Mouse (Mus musculus) CH12.LX (cell line): ENCODE data around the gene Stt3b. TPM values are rescaled to one million over a fixed set of nuclear protein-coding genes. Genes with fewer than 3 reads are reported as not detected.

Source experiments
- DNase-seq: peaks from one replicate; pipeline ENCODE4 v3.0.0-alpha.2; 2013; ENCODE audit errors: extremely low read depth
- H3K27ac ChIP-seq: 2 replicates; pipeline ENCODE4 v1.5.1; 2012; ENCODE audit warnings: low read depth, mild to moderate bottlenecking, control low read depth, moderate library complexity; ENCODE audit not compliant: insufficient read depth
- H3K27me3 ChIP-seq: replicated peaks from 2 replicates; pipeline ENCODE3; 2012; ENCODE audit warnings: inconsistent platforms
- H3K36me3 ChIP-seq, 2 experiments: replicated peaks in 1 of 2; 2 replicates each; pipeline versions ENCODE3 to v1.6.1; 2012; ENCODE audit warnings: inconsistent platforms in 1 of 2, low read length in 1 of 2, mild to moderate bottlenecking in 1 of 2, mixed read lengths in 1 of 2, moderate library complexity in 1 of 2; ENCODE audit not compliant: control insufficient read depth in 1 of 2, insufficient read depth in 1 of 2
- H3K4me1 ChIP-seq, 2 experiments: 2 replicates each; pipeline ENCODE4 v1.6.1; 2012; ENCODE audit warnings: inconsistent platforms in 1 of 2, moderate library complexity in 1 of 2; ENCODE audit not compliant: insufficient read depth in 2 of 2, control insufficient read depth in 1 of 2
- H3K4me2 ChIP-seq: 2 replicates; pipeline ENCODE4 v1.6.1; 2012; ENCODE audit warnings: low read depth, mild to moderate bottlenecking, control low read depth; ENCODE audit not compliant: poor library complexity, insufficient read depth, severe bottlenecking
- H3K4me3 ChIP-seq, 3 experiments: fragments of 150-350 bp in 1 of 3; sonication (generic) in 1 of 3; replicated peaks in 1 of 3; 2 replicates each; pipeline versions ENCODE3 to v1.5.1; 2011 to 2012; ENCODE audit warnings: low read depth in 2 of 3, low read length in 2 of 3, mild to moderate bottlenecking in 2 of 3, moderate library complexity in 2 of 3, control low read depth in 1 of 3, improper control_type of control experiment in 1 of 3, inconsistent platforms in 1 of 3, mixed read lengths in 1 of 3; ENCODE audit not compliant: poor library complexity in 1 of 3
- H3K79me2 ChIP-seq: replicated peaks from 2 replicates; pipeline ENCODE4 v1.6.1; 2012; ENCODE audit warnings: mild to moderate bottlenecking, moderate library complexity; ENCODE audit not compliant: control insufficient read depth, poor library complexity, insufficient read depth, severe bottlenecking; ENCODE audit errors: extremely low read depth
- H3K9ac ChIP-seq: 2 replicates; pipeline ENCODE4 v1.6.1; 2012; ENCODE audit warnings: low read depth, mild to moderate bottlenecking, control low read depth, moderate library complexity; ENCODE audit not compliant: insufficient read depth
- H3K9me3 ChIP-seq: replicated peaks from 2 replicates; pipeline ENCODE3; 2012; ENCODE audit warnings: low read length, inconsistent platforms, mixed read lengths
- CHD2 ChIP-seq: IDR thresholded peaks from 2 replicates; pipeline ENCODE4 v1.6.1; 2011; ENCODE audit warnings: low read length, improper control_type of control experiment
- ELF1 ChIP-seq: IDR thresholded peaks from 2 replicates; pipeline ENCODE4 v1.6.1; 2014; ENCODE audit warnings: low read depth, mild to moderate bottlenecking, inconsistent platforms, low read length, improper control_type of control experiment
- EP300 ChIP-seq: IDR thresholded peaks from 2 replicates; pipeline ENCODE4 v1.6.1; 2011; ENCODE audit warnings: low read length, improper control_type of control experiment
- ETS1 ChIP-seq: conservative IDR thresholded peaks from 2 replicates; pipeline ENCODE4 v1.6.1; 2012; ENCODE audit warnings: low read depth, mild to moderate bottlenecking, inconsistent platforms, low read length, improper control_type of control experiment, moderate library complexity
- GABPA ChIP-seq: IDR thresholded peaks from 2 replicates; pipeline ENCODE4 v1.6.1; 2012; ENCODE audit warnings: low read depth, low read length, improper control_type of control experiment, inconsistent platforms; ENCODE audit not compliant: insufficient replicate concordance
- HCFC1 ChIP-seq: IDR thresholded peaks from 2 replicates; pipeline ENCODE4 v1.6.1; 2012; ENCODE audit warnings: low read depth, mild to moderate bottlenecking, inconsistent platforms, low read length, improper control_type of control experiment
- IRF4 ChIP-seq: IDR thresholded peaks from 2 replicates; pipeline ENCODE4 v1.6.1; 2014; ENCODE audit warnings: low read depth, mild to moderate bottlenecking, inconsistent platforms, low read length, improper control_type of control experiment
- JUN ChIP-seq: IDR thresholded peaks from 2 replicates; pipeline ENCODE4 v1.6.1; 2011; ENCODE audit warnings: low read depth, mild to moderate bottlenecking, low read length, improper control_type of control experiment, moderate library complexity; ENCODE audit not compliant: insufficient read depth
- JUND ChIP-seq: conservative IDR thresholded peaks from 2 replicates; pipeline ENCODE4 v1.6.1; 2011; ENCODE audit warnings: low read depth, low read length, improper control_type of control experiment
- MAFK ChIP-seq: IDR thresholded peaks from 2 replicates; pipeline ENCODE4 v1.6.1; 2011; ENCODE audit warnings: low read length, improper control_type of control experiment; ENCODE audit not compliant: insufficient replicate concordance
- MAZ ChIP-seq: IDR thresholded peaks from 2 replicates; pipeline ENCODE4 v1.6.1; 2012; ENCODE audit warnings: low read depth, mild to moderate bottlenecking, inconsistent platforms, low read length, improper control_type of control experiment, moderate library complexity
- MXI1 ChIP-seq: IDR thresholded peaks from 2 replicates; pipeline ENCODE4 v1.6.1; 2011; ENCODE audit warnings: mild to moderate bottlenecking, low read depth, low read length, improper control_type of control experiment
- NELFE ChIP-seq: IDR thresholded peaks from 2 replicates; pipeline ENCODE4 v1.6.1; 2011; ENCODE audit warnings: low read depth, low read length, improper control_type of control experiment
- NRF1 ChIP-seq: IDR thresholded peaks from 2 replicates; pipeline ENCODE4 v1.6.1; 2014; ENCODE audit warnings: low read depth, mild to moderate bottlenecking, inconsistent platforms, low read length, improper control_type of control experiment, moderate library complexity
- PAX5 ChIP-seq: IDR thresholded peaks from 2 replicates; pipeline ENCODE4 v1.6.1; 2012; ENCODE audit warnings: low read length, inconsistent platforms, mixed read lengths
- POLR2A ChIP-seq: IDR thresholded peaks from 2 replicates; pipeline ENCODE4 v1.6.1; 2011; ENCODE audit warnings: low read depth, mild to moderate bottlenecking, improper control_type of control experiment, low read length
- POLR2AphosphoS2 ChIP-seq: IDR thresholded peaks from 2 replicates; pipeline ENCODE4 v1.6.1; 2011; ENCODE audit warnings: low read depth, low read length, improper control_type of control experiment
- RAD21 ChIP-seq: IDR thresholded peaks from 2 replicates; pipeline ENCODE4 v1.6.1; 2011; ENCODE audit warnings: low read depth, mild to moderate bottlenecking, low read length, improper control_type of control experiment, moderate library complexity
- RCOR1 ChIP-seq: conservative IDR thresholded peaks from 2 replicates; pipeline ENCODE4 v1.6.1; 2012; ENCODE audit warnings: low read depth, mild to moderate bottlenecking, inconsistent platforms, low read length, improper control_type of control experiment
- TBP ChIP-seq: conservative IDR thresholded peaks from 2 replicates; pipeline ENCODE4 v1.6.1; 2011; ENCODE audit warnings: low read depth, low read length, improper control_type of control experiment
- TCF12 ChIP-seq: IDR thresholded peaks from 2 replicates; pipeline ENCODE4 v1.6.1; 2014; ENCODE audit warnings: low read depth, mild to moderate bottlenecking, inconsistent platforms, low read length, improper control_type of control experiment
- USF2 ChIP-seq: conservative IDR thresholded peaks from 2 replicates; pipeline ENCODE4 v1.6.1; 2011; ENCODE audit warnings: low read depth, low read length, improper control_type of control experiment
- ZC3H11A ChIP-seq: IDR thresholded peaks from 2 replicates; pipeline ENCODE4 v1.6.1; 2012; ENCODE audit warnings: low read depth, mild to moderate bottlenecking, inconsistent platforms, low read length, improper control_type of control experiment
- ZMIZ1 ChIP-seq: IDR thresholded peaks from 2 replicates; pipeline ENCODE4 v1.6.1; 2012; ENCODE audit warnings: low read depth, mild to moderate bottlenecking, inconsistent platforms, low read length, improper control_type of control experiment
- dilution Hi-C: fragments of 300-500 bp; cut with MboI; formaldehyde crosslinking; loops from 2 replicates; pipeline ENCODE4 v1.14.3; 2020; ENCODE audit warnings: low sequenced_read_pairs; ENCODE audit not compliant: extremely low pct_unique_long_range_greater_than_20kb, extremely low pct_ligation_motif_present
- in situ Hi-C: fragments of 300-500 bp; cut with MboI; formaldehyde crosslinking; loops from 3 replicates; pipeline ENCODE4 v1.14.3; 2019; ENCODE audit warnings: low sequenced_read_pairs, low pct_ligation_motif_present, low pct_unique_long_range_greater_than_20kb, mixed read lengths
- polyA plus RNA-seq: library from polyadenylated mRNA; unstranded; fragments of >175 nt; gene quantifications from 2 replicates; pipeline ENCODE4 v1.2.1, GENCODE M21; 2012; ENCODE audit warnings: low read depth; ENCODE audit not compliant: insufficient read length
- total RNA-seq, 2 experiments: library from RNA; depleted of rRNA; stranded (reverse); fragments of 300-350 nt in 1 of 2; fragments of >200 nt in 1 of 2; gene quantifications; 2 replicates each; pipeline ENCODE4 v1.2.3; 2012 to 2014

Stt3b gene
- total and polyA plus RNA-seq, 3 experiments: 103 to 155 (median 118) TPM

DNA sequence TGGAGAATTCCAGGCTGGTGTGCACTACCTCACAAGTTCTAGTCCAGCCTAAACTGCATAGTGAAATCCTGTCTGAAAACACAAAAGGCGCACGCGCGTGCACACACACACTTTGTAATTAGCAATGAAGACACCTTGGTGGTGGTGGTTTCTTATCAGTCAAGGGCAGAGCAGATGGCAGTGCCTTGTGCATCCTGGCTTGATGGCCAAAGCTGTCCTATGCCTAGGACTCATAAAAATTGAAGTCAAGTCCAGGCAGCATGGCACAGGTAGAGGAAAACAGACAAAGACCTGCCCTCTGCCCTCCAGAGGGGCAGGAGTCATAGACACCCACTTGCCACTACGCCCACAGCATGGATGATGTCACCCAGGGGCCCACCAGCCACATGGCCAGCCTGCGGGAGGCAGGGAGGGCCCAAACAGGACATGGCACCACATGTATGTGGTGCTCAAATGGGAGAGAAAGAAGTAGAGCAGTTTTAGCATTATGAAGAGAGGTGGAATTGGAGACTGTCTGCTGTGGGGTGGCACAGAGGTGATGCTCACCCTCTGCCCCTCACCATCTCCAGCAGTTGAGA, 9.1 kb downstream of the Stt3b start:
- Histone ChIP-seq H3K27ac (no peak overlapping the region), H3K4me3 (no peak overlapping the region)
- dilution Hi-C loops: no loop called here

GRCm38 (mm10) chr9:115296738-115297137, 13.5 kb downstream of the Stt3b start:
- dilution Hi-C loops (no loop called here), in situ Hi-C loops (no loop called here)
- H3K79me2 ChIP-seq: peaks cover 80% of the 10 kb centered on the region
- TF ChIP-seq IRF4: no peak
- TF ChIP-seq RAD21: no peak
- TF ChIP-seq POLR2AphosphoS2: no peak
- TF ChIP-seq CHD2: no peak
- no peak for TF ChIP-seq USF2
- TF ChIP-seq JUND: no peak
- no peak for TF ChIP-seq PAX5
- TF ChIP-seq MAZ: no peak
- TF ChIP-seq NRF1: no peak
- no peak for TF ChIP-seq ETS1
- TF ChIP-seq TCF12: no peak
- TF ChIP-seq EP300: no peak
- no peak for TF ChIP-seq MAFK
- no peak for TF ChIP-seq MXI1
- no peak for TF ChIP-seq ZC3H11A
- TF ChIP-seq RCOR1: no peak
- no peak for TF ChIP-seq TBP
- TF ChIP-seq HCFC1: no peak
- no peak for TF ChIP-seq ZMIZ1
- TF ChIP-seq JUN: no peak
- peaks cover 9 to 62% of the 10 kb centered on the region in 2 experiments for H3K36me3 ChIP-seq
- H3K4me1 ChIP-seq: peaks cover 15 to 71% of the 10 kb centered on the region in 2 experiments
- H3K4me2 ChIP-seq: no peak overlapping the region
- no peaks in the 10 kb centered on the region for H3K9me3 ChIP-seq
- H3K4me3 ChIP-seq: no peak overlapping the region
- DNase-seq: no peak
- H3K27ac ChIP-seq: no peak overlapping the region
- H3K27me3 ChIP-seq: no peaks in the 10 kb centered on the region
- H3K9ac ChIP-seq: no peak overlapping the region

More for the DNA sequence above, 9.1 kb downstream of the Stt3b start:
- Histone ChIP-seq H3K4me2 (no peak overlapping the region), H3K9me3 (no peaks in the 10 kb centered on the region), H3K36me3 (peaks cover 13 to 42% of the 10 kb centered on the region in 2 experiments), H3K79me2 (peaks cover 77% of the 10 kb centered on the region), H3K27me3 (no peaks in the 10 kb centered on the region), H3K9ac (no peak overlapping the region), H3K4me1 (peaks cover 15 to 81% of the 10 kb centered on the region in 2 experiments)
- TF ChIP-seq GABPA (no peak), CHD2 (no peak), NELFE (no peak), TBP (no peak), POLR2A (no peak), ELF1 (no peak), RCOR1 (no peak)
- in situ Hi-C loops: no loop called here
- DNase-seq: no peak
